ENCODE assay signal across 21 mouse cellular contexts in genomic region chr1:185822241-185822640, GRCm38 (mm10).
DNase-seq lines count a peak whose midpoint lies in the region; ATAC-seq lines count a peak whose summit lies in the region.
"Had no signal": no experiment of that assay in that cellular context is flagged by ENCODE, and none has a peak within 500 bp of the region (broad histone marks: within the 10 kb centered on the region; RNA-seq: fewer than 3 reads in every experiment).

No protein-coding gene starts in this region.

- H3K36me3 ChIP-seq in intestine, embryonic 16.5 days (ENCODE audit: control insufficient read depth, insufficient read depth, low read length): no peaks in the 10 kb centered on the region
- H3K36me3 ChIP-seq: embryonic facial prominence, embryonic 15.5 days; heart, embryonic 12.5 days; hindbrain, embryonic 13.5 days; limb, embryonic 15.5 days; midbrain, embryonic 12.5 days had no signal

- no peak overlapping the region for H3K4me3 ChIP-seq in intestine, embryonic 16.5 days (ENCODE audit: low read length)
- H3K4me3 ChIP-seq: embryonic facial prominence, embryonic 15.5 days; heart, embryonic 12.5 days; hindbrain, embryonic 13.5 days; limb, embryonic 15.5 days; midbrain, embryonic 12.5 days had no signal

- H3K9me3 ChIP-seq in intestine, embryonic 16.5 days (ENCODE audit: control insufficient read depth, low read length): no peaks in the 10 kb centered on the region
- H3K9me3 ChIP-seq: embryonic facial prominence, embryonic 15.5 days; heart, embryonic 12.5 days; hindbrain, embryonic 13.5 days; limb, embryonic 15.5 days; midbrain, embryonic 12.5 days had no signal

- 59% methylated on average over 8 of the region's 8 CpGs for WGBS in intestine, embryonic 16.5 days

- ATAC-seq in intestine, embryonic 16.5 days: no peak
- ATAC-seq: forebrain, postnatal 0 days had no signal

- no peaks in the 10 kb centered on the region for H3K27me3 ChIP-seq in intestine, embryonic 16.5 days (replicated peaks; ENCODE audit: control insufficient read depth, insufficient read depth, low read length)
- H3K27me3 ChIP-seq: embryonic facial prominence, embryonic 15.5 days; heart, embryonic 12.5 days; hindbrain, embryonic 13.5 days; limb, embryonic 15.5 days; midbrain, embryonic 12.5 days had no signal

- no peak overlapping the region for H3K9ac ChIP-seq in intestine, embryonic 16.5 days (ENCODE audit: low read depth, low read length)
- H3K9ac ChIP-seq: embryonic facial prominence, embryonic 15.5 days; forebrain, postnatal 0 days; heart, embryonic 12.5 days; hindbrain, embryonic 13.5 days; limb, embryonic 15.5 days; liver, embryonic 14.5 days; lung, embryonic 14.5 days; midbrain, embryonic 12.5 days had no signal

- no peak overlapping the region for H3K27ac ChIP-seq in intestine, embryonic 16.5 days (ENCODE audit: low read length)
- H3K27ac ChIP-seq: embryonic facial prominence, embryonic 15.5 days; hindbrain, embryonic 13.5 days; limb, embryonic 15.5 days; liver, embryonic 14.5 days; midbrain, embryonic 12.5 days had no signal

- H3K4me2 ChIP-seq in intestine, embryonic 16.5 days (ENCODE audit: low read depth, low read length): no peak overlapping the region
- H3K4me2 ChIP-seq: embryonic facial prominence, embryonic 15.5 days; heart, embryonic 12.5 days; hindbrain, embryonic 13.5 days; limb, embryonic 15.5 days; lung, embryonic 14.5 days; midbrain, embryonic 12.5 days had no signal

- peak; percentile 45 for DNase-seq in testis, postnatal 10 days (ENCODE audit: low spot score)
- DNase-seq in testis, postnatal 14 days (ENCODE audit: low spot score): no peak
- DNase-seq in fat pad, adult 2 months (ENCODE audit: extremely low read depth, low read depth, low spot score): peak; percentile 25
- peak; percentile 12 for DNase-seq in gastrocnemius, postnatal 10 days
- DNase-seq in thymus, adult 18-20 months: no peak
- no peak for DNase-seq in right cerebral cortex, postnatal 14 days
- DNase-seq: cerebellum, adult 9-10 months; forebrain, postnatal 0 days; heart, adult 18-20 months; heart, postnatal 10 days; kidney, adult 18-20 months; kidney, postnatal 4 days; lung, embryonic 14.5 days; thymus, postnatal 25 days had no signal

- no peaks in the 10 kb centered on the region for H3K4me1 ChIP-seq in intestine, embryonic 16.5 days (ENCODE audit: control insufficient read depth, insufficient read depth, low read length)
- H3K4me1 ChIP-seq: embryonic facial prominence, embryonic 15.5 days; heart, embryonic 12.5 days; limb, embryonic 15.5 days; midbrain, embryonic 12.5 days had no signal

Comparison
In these comparisons a context has a peak if more than half of its experiments do, and no peak if none do; other contexts are left out.
1. DNase-seq: peak in testis, postnatal 10 days (single experiment), fat pad, adult 2 months (single experiment) and gastrocnemius, postnatal 10 days (single experiment); none in testis, postnatal 14 days (single experiment), thymus, adult 18-20 months (0 of 2) and right cerebral cortex, postnatal 14 days (single experiment).